Mouse (Mus musculus) myocyte (in vitro differentiated cells): ENCODE measurements around the gene H2-DMa. TPM values are rescaled to one million over a fixed set of nuclear protein-coding genes. Genes with fewer than 3 reads are reported as not detected.

Experiments used
- H3K27me3 ChIP-seq: one replicate; pipeline ENCODE4 v1.6.1; 2011; ENCODE audit not compliant: control insufficient read depth, insufficient read depth, insufficient read length
- H3K36me3 ChIP-seq: one replicate; pipeline ENCODE4 v1.6.1; 2011; ENCODE audit not compliant: control insufficient read depth, insufficient read depth
- H3K4me2 ChIP-seq: one replicate; pipeline ENCODE4 v1.6.1; 2011; ENCODE audit warnings: low read depth, control low read depth
- H3K4me3 ChIP-seq: one replicate; pipeline ENCODE4 v1.5.1; 2011; ENCODE audit warnings: mild to moderate bottlenecking, control low read depth, moderate library complexity
- H3K79me2 ChIP-seq: one replicate; pipeline ENCODE4 v1.6.1; 2011; ENCODE audit not compliant: control insufficient read depth, insufficient read depth
- H3ac ChIP-seq: one replicate; pipeline ENCODE4 v1.6.1; 2011; ENCODE audit not compliant: control insufficient read depth, insufficient read length
- CEBPB ChIP-seq: IDR thresholded peaks from 2 replicates; pipeline ENCODE4 v1.6.1; 2011; ENCODE audit warnings: mild to moderate bottlenecking, moderate library complexity; ENCODE audit not compliant: poor library complexity, insufficient read depth, severe bottlenecking
- E2F4 ChIP-seq: IDR thresholded peaks from one replicate; pipeline ENCODE4 v1.6.1; 2011; ENCODE audit warnings: mild to moderate bottlenecking, control low read depth, moderate library complexity; ENCODE audit not compliant: insufficient read depth
- MAX ChIP-seq: IDR thresholded peaks from one replicate; pipeline ENCODE4 v1.6.1; 2011; ENCODE audit warnings: low read depth, mild to moderate bottlenecking, control low read depth
- MYOD1 ChIP-seq, 3 experiments: IDR thresholded peaks; one replicate each; pipeline ENCODE4 v1.6.1; 2011; ENCODE audit warnings: control low read depth in 2 of 3, low read depth in 2 of 3, mild to moderate bottlenecking in 2 of 3, moderate library complexity in 1 of 3; ENCODE audit not compliant: insufficient read length in 2 of 3, control insufficient read depth in 1 of 3
- MYOG ChIP-seq, 3 experiments: IDR thresholded peaks; one replicate each; pipeline ENCODE4 v1.6.1; 2011; ENCODE audit warnings: control low read depth in 2 of 3, low read depth in 2 of 3, mild to moderate bottlenecking in 2 of 3; ENCODE audit not compliant: insufficient read length in 2 of 3, control insufficient read depth in 1 of 3, insufficient read depth in 1 of 3
- POLR2A ChIP-seq: IDR thresholded peaks from one replicate; pipeline ENCODE4 v1.6.1; 2011; ENCODE audit warnings: low read depth, mild to moderate bottlenecking, control low read depth, moderate library complexity; ENCODE audit not compliant: insufficient read length
- POLR2AphosphoS2 ChIP-seq: IDR thresholded peaks from one replicate; pipeline ENCODE4 v1.6.1; 2011; ENCODE audit warnings: low read depth, control low read depth; ENCODE audit not compliant: insufficient read length
- REST ChIP-seq: IDR thresholded peaks from one replicate; pipeline ENCODE4 v1.6.1; 2011; ENCODE audit warnings: mild to moderate bottlenecking, control low read depth, moderate library complexity; ENCODE audit not compliant: insufficient read depth, insufficient read length
- SRF ChIP-seq: IDR thresholded peaks from one replicate; pipeline ENCODE4 v1.6.1; 2011; ENCODE audit warnings: low read depth; ENCODE audit not compliant: control insufficient read depth, insufficient read length
- TCF12 ChIP-seq: IDR thresholded peaks from one replicate; pipeline ENCODE4 v1.6.1; 2011; ENCODE audit warnings: mild to moderate bottlenecking, control low read depth; ENCODE audit not compliant: poor library complexity, insufficient read depth, severe bottlenecking
- TCF3 ChIP-seq: IDR thresholded peaks from one replicate; pipeline ENCODE4 v1.6.1; 2011; ENCODE audit warnings: low read depth, control low read depth; ENCODE audit not compliant: insufficient read length
- USF1 ChIP-seq: IDR thresholded peaks from one replicate; pipeline ENCODE4 v1.6.1; 2011; ENCODE audit warnings: low read depth, mild to moderate bottlenecking, control low read depth, moderate library complexity
- polyA plus RNA-seq: library from polyadenylated mRNA; unstranded; fragments of >200 nt; fragmentation: generic; extraction: Trizol; gene quantifications from one replicate; pipeline ENCODE4 v1.2.1, GENCODE M21; 2012; ENCODE audit warnings: missing spikeins

Gene H2-DMa
- polyA plus RNA-seq, 1 experiment = 7.2 TPM

DNA sequence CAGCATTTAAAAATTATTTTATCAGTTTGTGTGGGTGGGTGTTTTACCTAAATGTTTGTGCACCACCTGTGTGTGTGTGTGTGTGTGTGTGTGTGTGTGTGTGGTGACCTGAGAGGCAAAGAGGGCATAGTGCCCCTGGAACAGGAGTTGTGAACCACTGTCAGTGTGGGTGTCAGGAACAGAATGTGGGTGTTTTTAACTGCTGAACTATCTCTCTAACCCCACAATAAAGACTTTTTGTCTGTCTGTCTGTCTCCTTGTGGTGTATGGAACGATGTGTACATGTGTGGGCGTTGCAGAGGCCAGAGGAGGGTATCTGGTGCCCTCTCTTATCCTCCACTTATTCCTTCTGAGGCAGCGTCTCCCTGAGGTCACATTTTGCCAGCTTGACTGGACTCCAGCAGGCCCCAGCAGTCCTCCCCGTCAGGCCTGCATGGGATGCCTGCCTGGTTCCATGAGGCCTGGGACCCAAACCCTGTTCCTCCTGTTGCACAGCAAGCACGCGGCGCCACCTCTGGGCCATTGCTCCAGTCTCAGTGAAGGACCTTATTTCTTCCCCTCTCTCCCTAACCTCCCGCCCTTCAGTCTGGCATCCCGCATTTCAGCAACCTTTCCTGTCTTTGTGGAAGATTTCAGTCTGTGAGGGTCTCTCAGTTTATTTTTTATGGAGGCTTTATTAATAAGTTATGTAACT, 45.0 kb downstream of the H2-DMa start:
- no peak overlapping the region for H3ac ChIP-seq
- no peaks in the 10 kb centered on the region for H3K79me2 ChIP-seq
- no peak overlapping the region for H3K4me2 ChIP-seq
- no peak overlapping the region for H3K4me3 ChIP-seq
- TF ChIP-seq TCF3 (no peak), MYOD1 (IDR thresholded peaks at IDR 0.05; ENCODE audit: control insufficient read depth in 1 of 3, insufficient read length in 2 of 3, low read depth in 2 of 3) (no peak), TCF12 (no peak), MYOG (IDR thresholded peaks at IDR 0.05; ENCODE audit: control insufficient read depth in 1 of 3, insufficient read depth in 1 of 3, insufficient read length in 2 of 3, low read depth in 2 of 3) (no peak), MAX (no peak)
- H3K27me3 ChIP-seq = peaks cover 49% of the 10 kb centered on the region
- H3K36me3 ChIP-seq = no peaks in the 10 kb centered on the region

DNA sequence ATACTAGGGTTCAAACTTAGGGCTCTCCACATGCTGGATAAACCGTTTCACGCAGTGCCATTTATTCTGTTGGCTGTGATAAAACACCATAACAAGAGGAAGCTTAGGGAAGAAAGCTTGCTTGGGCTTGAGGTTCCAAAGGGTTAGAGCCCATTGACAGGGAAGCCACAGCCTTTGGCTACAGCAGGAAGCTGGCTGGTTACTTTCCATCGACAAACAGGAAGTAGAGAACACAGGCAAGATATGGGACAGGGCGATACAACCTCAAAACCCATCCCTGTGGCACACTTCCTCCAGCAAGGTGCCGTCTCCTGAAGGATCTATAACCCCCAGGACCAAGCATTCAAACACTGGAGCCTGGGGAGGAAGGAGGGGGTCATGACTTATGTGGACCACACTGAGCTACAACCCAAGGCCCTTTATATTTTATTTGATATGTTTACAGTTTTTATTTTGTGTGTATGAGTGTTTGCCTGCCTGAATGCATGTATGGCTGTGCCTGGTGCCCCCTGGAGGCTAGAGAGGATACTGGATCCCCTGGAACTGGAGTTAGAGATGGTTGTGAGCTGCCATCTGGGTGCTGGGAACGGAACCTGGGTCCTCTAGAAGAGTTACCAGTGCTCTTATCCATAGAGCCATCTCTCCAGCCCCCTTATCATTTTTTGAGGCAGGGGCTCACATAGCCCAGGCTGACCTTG, 45.8 kb downstream of the H2-DMa start:
- H3K4me2 ChIP-seq = no peak overlapping the region
- no peaks in the 10 kb centered on the region for H3K79me2 ChIP-seq
- peaks cover 47% of the 10 kb centered on the region for H3K27me3 ChIP-seq
- no peaks in the 10 kb centered on the region for H3K36me3 ChIP-seq
- TF ChIP-seq TCF3 (no peak), POLR2AphosphoS2 (no peak), REST (no peak), USF1 (no peak), CEBPB (no peak), TCF12 (no peak), POLR2A (no peak), E2F4 (no peak), MYOD1 (IDR thresholded peaks at IDR 0.05; ENCODE audit: control insufficient read depth in 1 of 3, insufficient read length in 2 of 3, low read depth in 2 of 3) (no peak)
- no peak overlapping the region for H3ac ChIP-seq
- no peak overlapping the region for H3K4me3 ChIP-seq

DNA sequence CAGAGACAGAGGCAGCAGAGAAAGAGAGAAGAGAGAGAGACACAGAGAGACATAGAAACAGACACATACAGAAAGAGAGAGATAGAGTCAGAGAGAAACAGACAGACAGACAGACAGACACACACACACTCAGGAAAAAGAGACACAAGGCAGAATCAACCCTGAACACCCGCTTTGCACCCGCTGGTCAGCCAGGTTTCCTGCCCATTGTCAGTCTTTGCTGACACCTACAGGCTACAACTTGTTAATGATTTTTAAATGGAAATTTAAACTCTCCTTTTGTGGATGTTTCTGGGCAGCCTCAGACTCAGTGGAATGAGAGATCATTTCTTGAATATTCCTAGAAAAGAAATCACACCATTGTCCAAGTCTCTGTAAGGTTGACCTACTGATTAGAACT, 49.9 kb downstream of the H2-DMa start:
- no peaks in the 10 kb centered on the region for H3K79me2 ChIP-seq
- no peaks in the 10 kb centered on the region for H3K36me3 ChIP-seq
- TF ChIP-seq E2F4 = no peak
- TF ChIP-seq TCF12 = no peak
- no peak for TF ChIP-seq TCF3
- TF ChIP-seq POLR2A = no peak
- no peak for TF ChIP-seq REST
- no peak for TF ChIP-seq MAX
- no peak for TF ChIP-seq POLR2AphosphoS2
- TF ChIP-seq CEBPB = no peak
- TF ChIP-seq MYOG (IDR thresholded peaks at IDR 0.05; ENCODE audit: control insufficient read depth in 1 of 3, insufficient read depth in 1 of 3, insufficient read length in 2 of 3, low read depth in 2 of 3) = no peak
- no peak for TF ChIP-seq MYOD1 (IDR thresholded peaks at IDR 0.05; ENCODE audit: control insufficient read depth in 1 of 3, insufficient read length in 2 of 3, low read depth in 2 of 3)
- TF ChIP-seq USF1 = no peak
- TF ChIP-seq SRF = no peak
- no peak overlapping the region for H3K4me2 ChIP-seq
- H3K27me3 ChIP-seq = peaks cover 16% of the 10 kb centered on the region
- H3ac ChIP-seq = no peak overlapping the region
- H3K4me3 ChIP-seq = no peak overlapping the region

DNA sequence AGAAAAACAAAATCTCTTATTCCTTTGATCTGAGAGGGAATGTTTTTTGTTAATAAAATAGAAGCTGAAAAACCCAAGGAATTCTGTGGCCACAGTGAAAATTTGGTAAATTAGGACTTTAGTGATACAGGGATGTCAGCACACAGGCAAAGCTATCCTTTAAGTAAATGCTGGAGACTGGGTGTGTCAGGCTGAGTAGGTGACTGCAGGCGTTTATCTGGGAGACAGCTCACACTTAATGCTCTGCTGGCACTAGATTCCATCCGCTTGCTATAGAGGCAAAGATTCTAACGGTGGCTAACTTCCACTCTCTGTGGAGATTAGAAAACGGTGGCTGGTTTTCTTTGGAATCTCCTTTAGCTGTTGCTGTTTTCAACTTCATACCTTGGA, 51.1 kb downstream of the H2-DMa start:
- peaks cover 12% of the 10 kb centered on the region for H3K27me3 ChIP-seq
- H3K4me3 ChIP-seq = no peak overlapping the region
- no peaks in the 10 kb centered on the region for H3K36me3 ChIP-seq
- no peaks in the 10 kb centered on the region for H3K79me2 ChIP-seq
- TF ChIP-seq MYOD1 (IDR thresholded peaks at IDR 0.05; ENCODE audit: control insufficient read depth in 1 of 3, insufficient read length in 2 of 3, low read depth in 2 of 3) = no peak
- no peak overlapping the region for H3ac ChIP-seq
- no peak overlapping the region for H3K4me2 ChIP-seq

DNA sequence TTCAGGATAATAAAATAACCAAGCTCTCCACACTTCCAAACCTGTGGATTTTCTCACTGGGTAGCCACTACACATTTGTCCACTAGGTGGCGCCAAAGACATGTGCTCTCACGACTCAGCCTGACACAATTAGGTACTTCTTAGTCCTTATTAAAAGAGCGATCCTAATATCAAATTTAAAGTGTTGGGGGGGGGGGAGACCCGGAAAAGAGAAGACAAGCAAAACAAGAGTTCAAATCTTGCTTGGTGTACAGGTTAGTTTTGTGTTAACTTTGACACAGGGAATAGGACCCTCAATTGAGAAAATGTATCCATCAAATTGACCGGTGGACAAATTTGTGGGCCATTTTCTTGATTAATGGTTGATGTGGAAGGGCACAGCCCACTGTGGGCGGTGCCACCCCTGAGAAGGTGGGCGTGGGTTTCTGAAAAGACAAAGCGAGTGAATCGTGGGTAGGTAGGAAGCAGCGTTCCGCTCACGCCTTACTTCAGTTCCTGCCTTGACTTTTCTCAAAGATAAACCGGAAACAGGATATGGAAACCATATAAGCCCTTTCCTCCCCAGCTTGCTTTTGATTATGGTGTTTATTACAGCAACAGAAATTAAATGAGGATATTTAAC, 51.6 kb downstream of the H2-DMa start:
- Histone ChIP-seq H3K4me2 (no peak overlapping the region), H3K27me3 (peaks cover 7% of the 10 kb centered on the region), H3K36me3 (no peaks in the 10 kb centered on the region), H3ac (no peak overlapping the region), H3K79me2 (no peaks in the 10 kb centered on the region), H3K4me3 (no peak overlapping the region)
- TF ChIP-seq POLR2AphosphoS2 (no peak), CEBPB (no peak), MAX (no peak), TCF3 (no peak), MYOD1 (IDR thresholded peaks at IDR 0.05; ENCODE audit: control insufficient read depth in 1 of 3, insufficient read length in 2 of 3, low read depth in 2 of 3) (no peak), USF1 (no peak), REST (no peak), SRF (no peak), POLR2A (no peak), E2F4 (no peak), MYOG (IDR thresholded peaks at IDR 0.05; ENCODE audit: control insufficient read depth in 1 of 3, insufficient read depth in 1 of 3, insufficient read length in 2 of 3, low read depth in 2 of 3) (no peak), TCF12 (no peak)
